Mouse (Mus musculus): ENCODE data around the gene Hpn. TPM values are rescaled to one million over a fixed set of nuclear protein-coding genes. Genes with fewer than 3 reads are reported as not detected.

Gene Hpn
- total and polyA plus RNA-seq, 3 experiments: 0.87 TPM; not detected in 2

- Histone ChIP-seq H3K27me3 (ENCODE audit: insufficient read depth, low read length) (no peaks in the 10 kb centered on the region), H3K4me3 (ENCODE audit: low read depth, low read length) (no peak overlapping the region), H3K36me3 (replicated peaks) (no peaks in the 10 kb centered on the region), H3K4me1 (ENCODE audit: insufficient read depth, low read depth, low read length) (no peaks in the 10 kb centered on the region), H3K9me3 (replicated peaks) (peaks cover 38% of the 10 kb centered on the region)
- TF ChIP-seq GATA1 (IDR thresholded peaks at IDR 0.05; ENCODE audit: borderline replicate concordance, low read length) (no peak), TAL1 (conservative IDR thresholded peaks at IDR 0.05; ENCODE audit: low read depth, low read length) (no peak), GATA2 (IDR thresholded peaks at IDR 0.05; ENCODE audit: borderline replicate concordance, low read depth, low read length) (no peak), POLR2AphosphoS5 (IDR thresholded peaks at IDR 0.05; ENCODE audit: insufficient replicate concordance, low read depth, low read length) (no peak), CTCF (IDR thresholded peaks at IDR 0.05; ENCODE audit: low read depth, low read length) (no peak)
- no peak for DNase-seq (ENCODE audit: low spot score)
- ATAC-seq (ENCODE audit: extremely low read depth, insufficient number of reproducible peaks, low FRiP score, poor library complexity, severe bottlenecking): no peak
These were observed 6.0 kb downstream of the Hpn start for GRCm38 (mm10) chr7:31109091-31109490.

DNA sequence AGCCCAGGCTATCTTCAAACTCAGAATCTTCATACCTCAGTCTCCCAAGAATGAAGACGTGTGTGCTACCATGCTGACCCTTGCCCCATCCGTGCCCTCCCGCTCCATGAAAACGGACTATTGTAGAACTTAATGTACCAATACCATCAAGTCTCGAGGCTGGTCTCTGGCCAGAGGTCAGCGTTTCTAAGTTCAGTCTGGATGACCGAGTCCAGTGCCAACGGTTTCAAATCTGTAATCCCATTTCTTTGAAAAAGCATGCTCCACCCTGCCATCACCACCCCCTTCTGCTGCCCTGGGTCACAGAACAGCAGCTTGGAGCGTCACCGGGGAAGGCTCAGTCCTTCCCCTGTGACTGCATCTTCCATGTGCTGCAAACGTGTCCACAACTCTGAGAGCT is 7.3 kb downstream of the Hpn start:
- Histone ChIP-seq H3K4me1 (ENCODE audit: insufficient read depth, low read depth, low read length) (no peaks in the 10 kb centered on the region), H3K27me3 (ENCODE audit: insufficient read depth, low read length) (peaks cover 2% of the 10 kb centered on the region; the same call in 1 of the 2 replicates), H3K36me3 (replicated peaks) (no peaks in the 10 kb centered on the region), H3K4me3 (ENCODE audit: low read depth, low read length) (no peak overlapping the region), H3K9me3 (replicated peaks) (peaks cover 37% of the 10 kb centered on the region)
- ATAC-seq (ENCODE audit: extremely low read depth, insufficient number of reproducible peaks, low FRiP score, poor library complexity, severe bottlenecking) (no peak), DNase-seq (ENCODE audit: low spot score) (no peak)
- TF ChIP-seq POLR2AphosphoS5 (IDR thresholded peaks at IDR 0.05; ENCODE audit: insufficient replicate concordance, low read depth, low read length) (no peak), GATA1 (IDR thresholded peaks at IDR 0.05; ENCODE audit: borderline replicate concordance, low read length) (no peak), TAL1 (conservative IDR thresholded peaks at IDR 0.05; ENCODE audit: low read depth, low read length) (no peak), GATA2 (IDR thresholded peaks at IDR 0.05; ENCODE audit: borderline replicate concordance, low read depth, low read length) (no peak), CTCF (IDR thresholded peaks at IDR 0.05; ENCODE audit: low read depth, low read length) (no peak)

DNA sequence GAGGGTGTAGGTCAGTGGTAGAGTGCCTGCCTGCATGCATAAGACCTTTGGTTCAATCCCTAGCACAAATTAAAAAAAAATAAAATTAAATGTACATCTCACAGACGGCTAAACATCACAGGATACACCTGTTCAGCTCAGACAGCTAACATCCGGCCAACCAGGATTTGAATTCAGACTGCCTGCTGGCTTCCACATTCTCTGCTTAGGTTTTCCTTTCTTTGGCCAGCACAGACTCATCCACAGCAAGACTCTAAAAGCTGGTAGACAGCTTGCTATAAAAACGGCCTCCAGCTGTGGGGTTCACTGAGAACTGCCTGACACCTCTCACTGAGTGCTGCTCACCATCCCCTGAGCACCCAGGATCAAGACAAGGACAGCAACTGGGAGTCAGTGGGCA is 8.9 kb downstream of the Hpn start:
- H3K9me3 ChIP-seq (replicated peaks): peaks cover 46% of the 10 kb centered on the region
- H3K4me1 ChIP-seq (ENCODE audit: insufficient read depth, low read depth, low read length): no peaks in the 10 kb centered on the region
- no peak for ATAC-seq (ENCODE audit: extremely low read depth, insufficient number of reproducible peaks, low FRiP score, poor library complexity, severe bottlenecking)

GRCm38 (mm10) chr7:31105061-31105768 is 9.9 kb downstream of the Hpn start:
- no peaks in the 10 kb centered on the region for H3K36me3 ChIP-seq (replicated peaks)
- ATAC-seq (ENCODE audit: extremely low read depth, insufficient number of reproducible peaks, low FRiP score, poor library complexity, severe bottlenecking) (no peak), DNase-seq (ENCODE audit: low spot score) (no peak)
- TF ChIP-seq POLR2AphosphoS5 (IDR thresholded peaks at IDR 0.05; ENCODE audit: insufficient replicate concordance, low read depth, low read length) (no peak), CTCF (IDR thresholded peaks at IDR 0.05; ENCODE audit: low read depth, low read length) (no peak), TAL1 (conservative IDR thresholded peaks at IDR 0.05; ENCODE audit: low read depth, low read length) (no peak), GATA1 (IDR thresholded peaks at IDR 0.05; ENCODE audit: borderline replicate concordance, low read length) (no peak), GATA2 (IDR thresholded peaks at IDR 0.05; ENCODE audit: borderline replicate concordance, low read depth, low read length) (no peak)
- peaks cover 4% of the 10 kb centered on the region; the same call in 1 of the 2 replicates for H3K27me3 ChIP-seq (ENCODE audit: insufficient read depth, low read length)
- H3K9me3 ChIP-seq (replicated peaks): peaks cover 39% of the 10 kb centered on the region
- H3K4me1 ChIP-seq (ENCODE audit: insufficient read depth, low read depth, low read length): no peaks in the 10 kb centered on the region
- no peak overlapping the region for H3K4me3 ChIP-seq (ENCODE audit: low read depth, low read length)

More for the DNA sequence above, 8.9 kb downstream of the Hpn start:
- peaks cover 4% of the 10 kb centered on the region; the same call in 1 of the 2 replicates for H3K27me3 ChIP-seq (ENCODE audit: insufficient read depth, low read length)
- no peak for DNase-seq (ENCODE audit: low spot score)
- H3K4me3 ChIP-seq (ENCODE audit: low read depth, low read length): no peak overlapping the region
- no peaks in the 10 kb centered on the region for H3K36me3 ChIP-seq (replicated peaks)
- TF ChIP-seq GATA2 (IDR thresholded peaks at IDR 0.05; ENCODE audit: borderline replicate concordance, low read depth, low read length) (no peak), TAL1 (conservative IDR thresholded peaks at IDR 0.05; ENCODE audit: low read depth, low read length) (no peak), CTCF (IDR thresholded peaks at IDR 0.05; ENCODE audit: low read depth, low read length) (no peak), POLR2AphosphoS5 (IDR thresholded peaks at IDR 0.05; ENCODE audit: insufficient replicate concordance, low read depth, low read length) (no peak), GATA1 (IDR thresholded peaks at IDR 0.05; ENCODE audit: borderline replicate concordance, low read length) (no peak)

GRCm38 (mm10) chr7:31100786-31101185 is 14.3 kb downstream of the Hpn start:
- H3K4me1 ChIP-seq (ENCODE audit: insufficient read depth, low read depth, low read length): no peaks in the 10 kb centered on the region
- no peak overlapping the region for H3K4me3 ChIP-seq (ENCODE audit: low read depth, low read length)
- peaks cover 36% of the 10 kb centered on the region for H3K9me3 ChIP-seq (replicated peaks)
- no peaks in the 10 kb centered on the region for H3K36me3 ChIP-seq (replicated peaks)
- H3K27me3 ChIP-seq (ENCODE audit: insufficient read depth, low read length): peaks cover 4% of the 10 kb centered on the region; the same call in 1 of the 2 replicates
- TF ChIP-seq POLR2AphosphoS5 (IDR thresholded peaks at IDR 0.05; ENCODE audit: insufficient replicate concordance, low read depth, low read length) (no peak), GATA1 (IDR thresholded peaks at IDR 0.05; ENCODE audit: borderline replicate concordance, low read length) (no peak), CTCF (IDR thresholded peaks at IDR 0.05; ENCODE audit: low read depth, low read length) (no peak), GATA2 (IDR thresholded peaks at IDR 0.05; ENCODE audit: borderline replicate concordance, low read depth, low read length) (no peak), TAL1 (conservative IDR thresholded peaks at IDR 0.05; ENCODE audit: low read depth, low read length) (no peak)
- DNase-seq (ENCODE audit: low spot score) (no peak), ATAC-seq (ENCODE audit: extremely low read depth, insufficient number of reproducible peaks, low FRiP score, poor library complexity, severe bottlenecking) (no peak)

- H3K36me3 ChIP-seq (replicated peaks): no peaks in the 10 kb centered on the region
- ATAC-seq (ENCODE audit: extremely low read depth, insufficient number of reproducible peaks, low FRiP score, poor library complexity, severe bottlenecking) (no peak), DNase-seq (ENCODE audit: low spot score) (no peak)
- peaks cover 4% of the 10 kb centered on the region; the same call in 1 of the 2 replicates for H3K27me3 ChIP-seq (ENCODE audit: insufficient read depth, low read length)
- peaks cover 33% of the 10 kb centered on the region for H3K9me3 ChIP-seq (replicated peaks)
- TF ChIP-seq POLR2AphosphoS5 (IDR thresholded peaks at IDR 0.05; ENCODE audit: insufficient replicate concordance, low read depth, low read length) (no peak), CTCF (IDR thresholded peaks at IDR 0.05; ENCODE audit: low read depth, low read length) (0 out of 2 replicates have a peak, but pooled peaks have one; percentile 7)
- no peak overlapping the region for H3K4me3 ChIP-seq (ENCODE audit: low read depth, low read length)
- no peaks in the 10 kb centered on the region for H3K4me1 ChIP-seq (ENCODE audit: insufficient read depth, low read depth, low read length)
These were observed 15.5 kb downstream of the Hpn start for GRCm38 (mm10) chr7:31099612-31099982.

All from G1E (cell line).